Mouse (Mus musculus) CH12.LX (cell line): Measurements from ENCODE around the gene Myo1d. TPM values are rescaled to one million over a fixed set of nuclear protein-coding genes. Genes with fewer than 3 reads are reported as not detected.

Source experiments
- DNase-seq: peaks from one replicate; pipeline ENCODE4 v3.0.0-alpha.2; 2013; ENCODE audit errors: extremely low read depth
- H3K27ac ChIP-seq: 2 replicates; pipeline ENCODE4 v1.5.1; 2012; ENCODE audit warnings: low read depth, mild to moderate bottlenecking, control low read depth, moderate library complexity; ENCODE audit not compliant: insufficient read depth
- H3K27me3 ChIP-seq: replicated peaks from 2 replicates; pipeline ENCODE3; 2012; ENCODE audit warnings: inconsistent platforms
- H3K36me3 ChIP-seq, 2 experiments: replicated peaks in 1 of 2; 2 replicates each; pipeline versions ENCODE3 to v1.6.1; 2012; ENCODE audit warnings: inconsistent platforms in 1 of 2, low read length in 1 of 2, mild to moderate bottlenecking in 1 of 2, mixed read lengths in 1 of 2, moderate library complexity in 1 of 2; ENCODE audit not compliant: control insufficient read depth in 1 of 2, insufficient read depth in 1 of 2
- H3K4me1 ChIP-seq, 2 experiments: 2 replicates each; pipeline ENCODE4 v1.6.1; 2012; ENCODE audit warnings: inconsistent platforms in 1 of 2, moderate library complexity in 1 of 2; ENCODE audit not compliant: insufficient read depth in 2 of 2, control insufficient read depth in 1 of 2
- H3K4me2 ChIP-seq: 2 replicates; pipeline ENCODE4 v1.6.1; 2012; ENCODE audit warnings: low read depth, mild to moderate bottlenecking, control low read depth; ENCODE audit not compliant: poor library complexity, insufficient read depth, severe bottlenecking
- H3K4me3 ChIP-seq, 3 experiments: fragments of 150-350 bp in 1 of 3; sonication (generic) in 1 of 3; replicated peaks in 1 of 3; 2 replicates each; pipeline versions ENCODE3 to v1.5.1; 2011 to 2012; ENCODE audit warnings: low read depth in 2 of 3, low read length in 2 of 3, mild to moderate bottlenecking in 2 of 3, moderate library complexity in 2 of 3, control low read depth in 1 of 3, improper control_type of control experiment in 1 of 3, inconsistent platforms in 1 of 3, mixed read lengths in 1 of 3; ENCODE audit not compliant: poor library complexity in 1 of 3
- H3K79me2 ChIP-seq: replicated peaks from 2 replicates; pipeline ENCODE4 v1.6.1; 2012; ENCODE audit warnings: mild to moderate bottlenecking, moderate library complexity; ENCODE audit not compliant: control insufficient read depth, poor library complexity, insufficient read depth, severe bottlenecking; ENCODE audit errors: extremely low read depth
- H3K9ac ChIP-seq: 2 replicates; pipeline ENCODE4 v1.6.1; 2012; ENCODE audit warnings: low read depth, mild to moderate bottlenecking, control low read depth, moderate library complexity; ENCODE audit not compliant: insufficient read depth
- H3K9me3 ChIP-seq: replicated peaks from 2 replicates; pipeline ENCODE3; 2012; ENCODE audit warnings: low read length, inconsistent platforms, mixed read lengths
- BHLHE40 ChIP-seq: IDR thresholded peaks from 2 replicates; pipeline ENCODE4 v1.6.1; 2011; ENCODE audit warnings: mild to moderate bottlenecking, low read depth, low read length, improper control_type of control experiment
- CHD1 ChIP-seq: IDR thresholded peaks from 2 replicates; pipeline ENCODE4 v1.6.1; 2012; ENCODE audit warnings: low read depth, low read length, improper control_type of control experiment, inconsistent platforms
- CHD2 ChIP-seq: IDR thresholded peaks from 2 replicates; pipeline ENCODE4 v1.6.1; 2011; ENCODE audit warnings: low read length, improper control_type of control experiment
- CTCF ChIP-seq, 2 experiments: IDR thresholded peaks in 1 of 2; conservative IDR thresholded peaks in 1 of 2; 2 replicates each; pipeline ENCODE4 v1.5.1; 2011 to 2012; ENCODE audit warnings: low read depth in 2 of 2, low read length in 2 of 2, improper control_type of control experiment in 1 of 2, inconsistent platforms in 1 of 2, mild to moderate bottlenecking in 1 of 2, moderate library complexity in 1 of 2
- E2F4 ChIP-seq: IDR thresholded peaks from 2 replicates; pipeline ENCODE4 v1.6.1; 2011; ENCODE audit warnings: low read depth, low read length, improper control_type of control experiment; ENCODE audit not compliant: insufficient replicate concordance
- ELF1 ChIP-seq: IDR thresholded peaks from 2 replicates; pipeline ENCODE4 v1.6.1; 2014; ENCODE audit warnings: low read depth, mild to moderate bottlenecking, inconsistent platforms, low read length, improper control_type of control experiment
- EP300 ChIP-seq: IDR thresholded peaks from 2 replicates; pipeline ENCODE4 v1.6.1; 2011; ENCODE audit warnings: low read length, improper control_type of control experiment
- ETS1 ChIP-seq: conservative IDR thresholded peaks from 2 replicates; pipeline ENCODE4 v1.6.1; 2012; ENCODE audit warnings: low read depth, mild to moderate bottlenecking, inconsistent platforms, low read length, improper control_type of control experiment, moderate library complexity
- GABPA ChIP-seq: IDR thresholded peaks from 2 replicates; pipeline ENCODE4 v1.6.1; 2012; ENCODE audit warnings: low read depth, low read length, improper control_type of control experiment, inconsistent platforms; ENCODE audit not compliant: insufficient replicate concordance
- HCFC1 ChIP-seq: IDR thresholded peaks from 2 replicates; pipeline ENCODE4 v1.6.1; 2012; ENCODE audit warnings: low read depth, mild to moderate bottlenecking, inconsistent platforms, low read length, improper control_type of control experiment
- IRF4 ChIP-seq: IDR thresholded peaks from 2 replicates; pipeline ENCODE4 v1.6.1; 2014; ENCODE audit warnings: low read depth, mild to moderate bottlenecking, inconsistent platforms, low read length, improper control_type of control experiment
- JUN ChIP-seq: IDR thresholded peaks from 2 replicates; pipeline ENCODE4 v1.6.1; 2011; ENCODE audit warnings: low read depth, mild to moderate bottlenecking, low read length, improper control_type of control experiment, moderate library complexity; ENCODE audit not compliant: insufficient read depth
- JUND ChIP-seq: conservative IDR thresholded peaks from 2 replicates; pipeline ENCODE4 v1.6.1; 2011; ENCODE audit warnings: low read depth, low read length, improper control_type of control experiment
- KAT2A ChIP-seq: IDR thresholded peaks from 2 replicates; pipeline ENCODE4 v1.6.1; 2012; ENCODE audit warnings: low read length, improper control_type of control experiment, inconsistent platforms; ENCODE audit not compliant: insufficient replicate concordance
- MAFK ChIP-seq: IDR thresholded peaks from 2 replicates; pipeline ENCODE4 v1.6.1; 2011; ENCODE audit warnings: low read length, improper control_type of control experiment; ENCODE audit not compliant: insufficient replicate concordance
- MAX ChIP-seq: IDR thresholded peaks from 2 replicates; pipeline ENCODE4 v1.6.1; 2011; ENCODE audit warnings: low read length, improper control_type of control experiment
- MAZ ChIP-seq: IDR thresholded peaks from 2 replicates; pipeline ENCODE4 v1.6.1; 2012; ENCODE audit warnings: low read depth, mild to moderate bottlenecking, inconsistent platforms, low read length, improper control_type of control experiment, moderate library complexity
- MEF2A ChIP-seq: IDR thresholded peaks from 2 replicates; pipeline ENCODE4 v1.6.1; 2014; ENCODE audit warnings: low read depth, mild to moderate bottlenecking, inconsistent platforms, low read length, improper control_type of control experiment, borderline replicate concordance
- MXI1 ChIP-seq: IDR thresholded peaks from 2 replicates; pipeline ENCODE4 v1.6.1; 2011; ENCODE audit warnings: mild to moderate bottlenecking, low read depth, low read length, improper control_type of control experiment
- MYC ChIP-seq: IDR thresholded peaks from 2 replicates; pipeline ENCODE4 v1.6.1; 2011; ENCODE audit warnings: low read depth, mild to moderate bottlenecking, improper control_type of control experiment, low read length
- NELFE ChIP-seq: IDR thresholded peaks from 2 replicates; pipeline ENCODE4 v1.6.1; 2011; ENCODE audit warnings: low read depth, low read length, improper control_type of control experiment
- NRF1 ChIP-seq: IDR thresholded peaks from 2 replicates; pipeline ENCODE4 v1.6.1; 2014; ENCODE audit warnings: low read depth, mild to moderate bottlenecking, inconsistent platforms, low read length, improper control_type of control experiment, moderate library complexity
- POLR2A ChIP-seq: IDR thresholded peaks from 2 replicates; pipeline ENCODE4 v1.6.1; 2011; ENCODE audit warnings: low read depth, mild to moderate bottlenecking, improper control_type of control experiment, low read length
- POLR2AphosphoS2 ChIP-seq: IDR thresholded peaks from 2 replicates; pipeline ENCODE4 v1.6.1; 2011; ENCODE audit warnings: low read depth, low read length, improper control_type of control experiment
- RAD21 ChIP-seq: IDR thresholded peaks from 2 replicates; pipeline ENCODE4 v1.6.1; 2011; ENCODE audit warnings: low read depth, mild to moderate bottlenecking, low read length, improper control_type of control experiment, moderate library complexity
- RCOR1 ChIP-seq: conservative IDR thresholded peaks from 2 replicates; pipeline ENCODE4 v1.6.1; 2012; ENCODE audit warnings: low read depth, mild to moderate bottlenecking, inconsistent platforms, low read length, improper control_type of control experiment
- SIN3A ChIP-seq: IDR thresholded peaks from 2 replicates; pipeline ENCODE4 v1.6.1; 2012; ENCODE audit warnings: low read length, improper control_type of control experiment, inconsistent platforms
- SMC3 ChIP-seq: IDR thresholded peaks from 2 replicates; pipeline ENCODE4 v1.6.1; 2011; ENCODE audit warnings: low read depth, low read length, improper control_type of control experiment
- TBP ChIP-seq: conservative IDR thresholded peaks from 2 replicates; pipeline ENCODE4 v1.6.1; 2011; ENCODE audit warnings: low read depth, low read length, improper control_type of control experiment
- TCF12 ChIP-seq: IDR thresholded peaks from 2 replicates; pipeline ENCODE4 v1.6.1; 2014; ENCODE audit warnings: low read depth, mild to moderate bottlenecking, inconsistent platforms, low read length, improper control_type of control experiment
- UBTF ChIP-seq: IDR thresholded peaks from 2 replicates; pipeline ENCODE4 v1.6.1; 2012; ENCODE audit warnings: low read depth, mild to moderate bottlenecking, inconsistent platforms, low read length, improper control_type of control experiment, moderate library complexity
- USF1 ChIP-seq: IDR thresholded peaks from 2 replicates; pipeline ENCODE4 v1.6.1; 2014; ENCODE audit warnings: low read depth, mild to moderate bottlenecking, inconsistent platforms, low read length, improper control_type of control experiment
- USF2 ChIP-seq: conservative IDR thresholded peaks from 2 replicates; pipeline ENCODE4 v1.6.1; 2011; ENCODE audit warnings: low read depth, low read length, improper control_type of control experiment
- ZC3H11A ChIP-seq: IDR thresholded peaks from 2 replicates; pipeline ENCODE4 v1.6.1; 2012; ENCODE audit warnings: low read depth, mild to moderate bottlenecking, inconsistent platforms, low read length, improper control_type of control experiment
- ZKSCAN1 ChIP-seq: IDR thresholded peaks from 2 replicates; pipeline ENCODE4 v1.6.1; 2012; ENCODE audit warnings: low read depth, inconsistent platforms, low read length, improper control_type of control experiment, borderline replicate concordance
- ZMIZ1 ChIP-seq: IDR thresholded peaks from 2 replicates; pipeline ENCODE4 v1.6.1; 2012; ENCODE audit warnings: low read depth, mild to moderate bottlenecking, inconsistent platforms, low read length, improper control_type of control experiment
- ZNF384 ChIP-seq: IDR thresholded peaks from 2 replicates; pipeline ENCODE4 v1.6.1; 2012; ENCODE audit warnings: low read depth, low read length, improper control_type of control experiment, inconsistent platforms
- dilution Hi-C: fragments of 300-500 bp; cut with MboI; formaldehyde crosslinking; loops from 2 replicates; pipeline ENCODE4 v1.14.3; 2020; ENCODE audit warnings: low sequenced_read_pairs; ENCODE audit not compliant: extremely low pct_unique_long_range_greater_than_20kb, extremely low pct_ligation_motif_present
- in situ Hi-C: fragments of 300-500 bp; cut with MboI; formaldehyde crosslinking; loops from 3 replicates; pipeline ENCODE4 v1.14.3; 2019; ENCODE audit warnings: low sequenced_read_pairs, low pct_ligation_motif_present, low pct_unique_long_range_greater_than_20kb, mixed read lengths
- polyA plus RNA-seq: library from polyadenylated mRNA; unstranded; fragments of >175 nt; gene quantifications from 2 replicates; pipeline ENCODE4 v1.2.1, GENCODE M21; 2012; ENCODE audit warnings: low read depth; ENCODE audit not compliant: insufficient read length
- total RNA-seq, 2 experiments: library from RNA; depleted of rRNA; stranded (reverse); fragments of 300-350 nt in 1 of 2; fragments of >200 nt in 1 of 2; gene quantifications; 2 replicates each; pipeline ENCODE4 v1.2.3; 2012 to 2014

The Myo1d gene
- total RNA-seq (2012; rRNA removed) = 2.1 and 2.9 TPM in 2 replicates
- 1.7 and 2.2 TPM in 2 replicates for total RNA-seq (2014; rRNA removed)
- polyA plus RNA-seq = 4.7 and 5.6 TPM in 2 replicates

- in situ Hi-C loops = loop anchor here (10.0 kb wide), 1 partner anchor 85 kb away; no protein-coding TSS in a partner anchor
- dilution Hi-C loops = no loop called here
- Histone ChIP-seq H3K79me2 (no peaks in the 10 kb centered on the region), H3K9ac (peak within 1 kb of the TSS; percentile 57), H3K36me3 (no peaks in the 10 kb centered on the region), H3K4me1 (peaks cover 7 to 32% of the 10 kb centered on the region in 2 experiments), H3K9me3 (no peaks in the 10 kb centered on the region), H3K27ac (no peak within 1 kb of the TSS), H3K27me3 (no peaks in the 10 kb centered on the region), H3K4me3 (peak within 1 kb of the TSS; percentile 56 to 69 (median 56)), H3K4me2 (peak within 1 kb of the TSS; percentile 63)
- DNase-seq = peak; percentile 89
- peak; percentile 74 for TF ChIP-seq POLR2A
- no peak for TF ChIP-seq E2F4
- peak; percentile 71; the same call in 1 of the 2 replicates for TF ChIP-seq MAX
- TF ChIP-seq MEF2A = peak; percentile 48; the same call in 1 of the 2 replicates
- peak; percentile 66; the same call in 1 of the 2 replicates for TF ChIP-seq MYC
- peak; percentile 65 for TF ChIP-seq RAD21
- TF ChIP-seq NRF1 = peak; percentile 84
- TF ChIP-seq HCFC1 = peak; percentile 17; the same call in 1 of the 2 replicates
- no peak for TF ChIP-seq JUND
- no peak for TF ChIP-seq CHD2
- no peak for TF ChIP-seq ZKSCAN1
- TF ChIP-seq ETS1 = 0 out of 2 replicates have a peak, but pooled peaks have one; percentile 16
- 0 out of 2 replicates have a peak, but pooled peaks have one; percentile 17 for TF ChIP-seq KAT2A
- peak; percentile 55 to 89 for TF ChIP-seq CTCF (conservative IDR thresholded peaks at IDR 0.05 in 1 of 2, IDR thresholded peaks at IDR 0.05 in 1 of 2; ENCODE audit: low read depth in 2 of 2, low read length in 2 of 2)
- 0 out of 2 replicates have a peak, but pooled peaks have one; percentile 21 for TF ChIP-seq IRF4
- TF ChIP-seq TCF12 = peak; percentile 70; the same call in 1 of the 2 replicates
- no peak for TF ChIP-seq GABPA
- 0 out of 2 replicates have a peak, but pooled peaks have one; percentile 21 for TF ChIP-seq SIN3A
- TF ChIP-seq NELFE = peak; percentile 49; the same call in 1 of the 2 replicates
- no peak for TF ChIP-seq RCOR1
- no peak for TF ChIP-seq CHD1
- TF ChIP-seq EP300 = 0 out of 2 replicates have a peak, but pooled peaks have one; percentile 15
- TF ChIP-seq UBTF = peak; percentile 94
- TF ChIP-seq JUN = no peak
- TF ChIP-seq ZNF384 = no peak
- TF ChIP-seq BHLHE40 = peak; percentile 73
- TF ChIP-seq USF2 = no peak
- no peak for TF ChIP-seq TBP
- 0 out of 2 replicates have a peak, but pooled peaks have one; percentile 25 for TF ChIP-seq ZMIZ1
- TF ChIP-seq MAFK = no peak
- no peak for TF ChIP-seq ZC3H11A
- no peak for TF ChIP-seq USF1
- 0 out of 2 replicates have a peak, but pooled peaks have one; percentile 31 for TF ChIP-seq MXI1
- no peak for TF ChIP-seq POLR2AphosphoS2
- TF ChIP-seq ELF1 = peak; percentile 38; the same call in 1 of the 2 replicates
- TF ChIP-seq MAZ = peak; percentile 55
- peak; percentile 54 for TF ChIP-seq SMC3
Measured at GRCm38 (mm10) chr11:80779527-80780344, at the start of gene Myo1d. Gene Myo1d (minus strand): TSS chr11:80780025.
